Mouse (Mus musculus): ENCODE measurements around the gene Gcn1l1. TPM values are rescaled to one million over a fixed set of nuclear protein-coding genes. Genes with fewer than 3 reads are reported as not detected.

The Gcn1l1 gene
- polyA plus RNA-seq, 1 experiment from 2014 or later, result 14.8 TPM

DNA sequence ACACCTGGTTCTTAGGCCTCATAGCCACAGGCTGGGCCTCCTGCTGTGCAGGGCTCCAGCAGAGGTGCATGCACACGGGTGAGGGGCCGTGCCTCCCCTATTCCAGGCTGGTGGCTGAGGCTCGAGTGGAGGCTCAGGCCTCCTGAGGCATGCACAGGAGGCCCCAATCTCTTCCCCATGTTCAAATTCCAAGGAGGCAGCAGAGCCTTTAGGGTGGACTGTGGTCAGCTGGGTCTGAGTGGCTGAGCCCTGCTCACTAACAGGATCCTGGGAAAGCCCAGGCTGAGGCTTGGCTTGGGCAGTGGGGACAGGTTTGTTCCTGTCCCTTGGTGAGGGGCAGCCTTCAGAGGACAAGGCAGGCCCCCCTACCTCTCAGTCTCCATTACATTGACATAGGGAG is 83.8 kb downstream of the Gcn1l1 start:
- Histone ChIP-seq H3K9ac (ENCODE audit: low read depth, low read length) (no peak overlapping the region), H3K4me3 (ENCODE audit: low read depth, low read length) (no peak overlapping the region), H3K27me3 (ENCODE audit: control insufficient read depth, insufficient read depth, low read depth, low read length) (no peaks in the 10 kb centered on the region), H3K36me3 (ENCODE audit: control insufficient read depth, insufficient read depth) (peaks cover 32% of the 10 kb centered on the region), H3K4me2 (ENCODE audit: low read depth, low read length) (no peak overlapping the region), H3K9me3 (replicated peaks; ENCODE audit: control insufficient read depth, low read length) (no peaks in the 10 kb centered on the region), H3K4me1 (ENCODE audit: control insufficient read depth, low read depth, low read length) (peaks cover 13% of the 10 kb centered on the region), H3K27ac (ENCODE audit: low read length) (no peak overlapping the region)
- 71% methylated on average over 3 of the region's 3 CpGs for WGBS (ENCODE audit: insufficient replicate concordance)
- ATAC-seq (ENCODE audit: low read depth), result no peak

GRCm38 (mm10) chr5:115649699-115650098 is 84.6 kb downstream of the Gcn1l1 start:
- H3K4me2 ChIP-seq (ENCODE audit: low read depth, low read length), result no peak overlapping the region
- peaks cover 13% of the 10 kb centered on the region for H3K4me1 ChIP-seq (ENCODE audit: control insufficient read depth, low read depth, low read length)
- no peak overlapping the region for H3K4me3 ChIP-seq (ENCODE audit: low read depth, low read length)
- no peak overlapping the region for H3K9ac ChIP-seq (ENCODE audit: low read depth, low read length)
- no peak overlapping the region for H3K27ac ChIP-seq (ENCODE audit: low read length)
- 73% methylated on average over 8 of the region's 8 CpGs for WGBS (ENCODE audit: insufficient replicate concordance)
- no peaks in the 10 kb centered on the region for H3K9me3 ChIP-seq (replicated peaks; ENCODE audit: control insufficient read depth, low read length)
- no peak for ATAC-seq (ENCODE audit: low read depth)
- H3K36me3 ChIP-seq (ENCODE audit: control insufficient read depth, insufficient read depth), result peaks cover 24% of the 10 kb centered on the region
- no peaks in the 10 kb centered on the region for H3K27me3 ChIP-seq (ENCODE audit: control insufficient read depth, insufficient read depth, low read depth, low read length)

- no peak overlapping the region for H3K4me2 ChIP-seq (ENCODE audit: low read depth, low read length)
- peaks cover 13% of the 10 kb centered on the region for H3K4me1 ChIP-seq (ENCODE audit: control insufficient read depth, low read depth, low read length)
- no peak overlapping the region for H3K9ac ChIP-seq (ENCODE audit: low read depth, low read length)
- H3K4me3 ChIP-seq (ENCODE audit: low read depth, low read length), result no peak overlapping the region
- no peak for ATAC-seq (ENCODE audit: low read depth)
- no peaks in the 10 kb centered on the region for H3K27me3 ChIP-seq (ENCODE audit: control insufficient read depth, insufficient read depth, low read depth, low read length)
- no peaks in the 10 kb centered on the region for H3K9me3 ChIP-seq (replicated peaks; ENCODE audit: control insufficient read depth, low read length)
- peaks cover 13% of the 10 kb centered on the region for H3K36me3 ChIP-seq (ENCODE audit: control insufficient read depth, insufficient read depth)
- H3K27ac ChIP-seq (ENCODE audit: low read length), result no peak overlapping the region
- 84% methylated on average over 10 of the region's 10 CpGs for WGBS (ENCODE audit: insufficient replicate concordance)
Measured at GRCm38 (mm10) chr5:115650885-115651284, 85.8 kb downstream of the Gcn1l1 start.

DNA sequence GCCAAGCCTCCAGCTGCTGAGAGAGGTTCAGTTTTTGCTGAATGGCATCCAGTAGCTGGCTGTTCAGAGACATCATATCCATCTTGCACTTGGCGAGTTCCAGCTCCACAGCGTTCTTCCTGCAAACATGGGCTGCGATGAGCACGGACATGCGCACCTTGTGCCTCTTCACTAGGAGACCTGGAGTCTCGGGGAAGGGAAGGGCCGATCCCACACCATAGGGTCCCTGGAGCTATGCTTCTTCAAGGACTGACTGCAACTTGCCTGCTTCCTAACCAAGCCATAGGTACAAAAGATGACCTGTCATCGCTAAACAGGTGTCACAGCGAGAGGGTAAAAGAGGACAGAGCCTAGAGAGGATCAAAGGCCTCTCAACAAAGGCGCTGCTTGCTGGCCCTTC is 86.8 kb downstream of the Gcn1l1 start:
- 91% methylated on average over 10 of the region's 10 CpGs for WGBS (ENCODE audit: insufficient replicate concordance)
- peaks cover 13% of the 10 kb centered on the region for H3K4me1 ChIP-seq (ENCODE audit: control insufficient read depth, low read depth, low read length)
- ATAC-seq (ENCODE audit: low read depth), result no peak
- H3K27me3 ChIP-seq (ENCODE audit: control insufficient read depth, insufficient read depth, low read depth, low read length), result no peaks in the 10 kb centered on the region
- H3K4me2 ChIP-seq (ENCODE audit: low read depth, low read length), result peak overlapping the region; percentile 82
- H3K9ac ChIP-seq (ENCODE audit: low read depth, low read length), result no peak overlapping the region; the same call in 1 of the 2 replicates
- H3K4me3 ChIP-seq (ENCODE audit: low read depth, low read length), result no peak overlapping the region
- no peak overlapping the region for H3K27ac ChIP-seq (ENCODE audit: low read length)
- no peaks in the 10 kb centered on the region for H3K9me3 ChIP-seq (replicated peaks; ENCODE audit: control insufficient read depth, low read length)
- peaks cover 4% of the 10 kb centered on the region; the same call in 1 of the 2 replicates for H3K36me3 ChIP-seq (ENCODE audit: control insufficient read depth, insufficient read depth)

DNA sequence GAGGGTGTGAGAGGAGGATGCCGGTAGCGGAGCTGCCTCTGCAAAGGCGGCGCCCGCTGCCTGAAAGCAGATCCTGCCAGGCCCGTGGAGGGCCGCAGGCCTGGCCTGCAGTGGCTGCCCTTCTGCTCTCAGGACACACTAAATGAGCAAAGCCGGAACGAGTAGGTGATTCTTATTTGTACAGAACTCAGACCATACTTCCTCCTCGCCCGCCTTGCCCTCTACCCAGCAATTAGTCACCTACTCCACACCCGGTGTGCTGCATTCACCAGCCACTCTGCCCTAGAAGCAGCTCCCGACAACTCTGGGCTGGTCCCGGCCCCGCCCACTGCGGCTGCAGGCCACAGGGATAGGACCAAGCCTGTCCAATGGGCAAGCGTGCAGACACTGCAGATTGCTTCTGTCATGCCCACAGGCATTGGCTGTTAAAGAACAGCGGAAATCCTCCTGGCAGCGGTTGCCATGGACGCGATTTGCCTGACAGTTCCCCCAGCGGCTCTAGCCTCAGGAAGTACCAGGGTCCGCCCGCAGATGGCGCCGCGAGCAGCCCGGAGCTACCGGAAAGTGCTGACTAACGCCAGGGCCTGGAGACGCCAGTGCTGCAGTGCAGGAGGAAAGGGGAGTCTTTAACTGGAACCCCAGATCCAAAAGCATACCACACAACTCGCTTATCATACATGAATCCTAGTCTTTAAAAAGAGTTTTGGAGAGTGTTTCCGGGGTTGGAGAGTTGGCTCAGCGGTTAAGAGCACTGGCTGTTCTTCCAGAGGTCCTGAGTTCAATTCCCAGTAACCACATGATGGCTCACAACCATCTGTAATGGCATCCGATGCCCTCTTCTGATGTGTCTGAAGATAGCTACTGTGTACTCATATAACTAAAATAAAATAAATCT is 87.9 kb downstream of the Gcn1l1 start:
- Histone ChIP-seq H3K9me3 (replicated peaks; ENCODE audit: control insufficient read depth, low read length) (no peaks in the 10 kb centered on the region), H3K4me3 (ENCODE audit: low read depth, low read length) (peak overlapping the region; percentile 56), H3K27ac (ENCODE audit: low read length) (peak overlapping the region; percentile 73), H3K36me3 (ENCODE audit: control insufficient read depth, insufficient read depth) (no peaks in the 10 kb centered on the region), H3K27me3 (ENCODE audit: control insufficient read depth, insufficient read depth, low read depth, low read length) (no peaks in the 10 kb centered on the region), H3K9ac (ENCODE audit: low read depth, low read length) (peak overlapping the region; percentile 62), H3K4me2 (ENCODE audit: low read depth, low read length) (peak overlapping the region; percentile 82), H3K4me1 (ENCODE audit: control insufficient read depth, low read depth, low read length) (peaks cover 13% of the 10 kb centered on the region)
- WGBS (ENCODE audit: insufficient replicate concordance), result 4% methylated on average over 35 of the region's 35 CpGs
- peak; percentile 100 for ATAC-seq (ENCODE audit: low read depth)

GRCm38 (mm10) chr5:115653776-115654175 is 88.7 kb downstream of the Gcn1l1 start:
- ATAC-seq (ENCODE audit: low read depth), result no peak
- 85% methylated on average over 12 of the region's 12 CpGs for WGBS (ENCODE audit: insufficient replicate concordance)
- H3K9me3 ChIP-seq (replicated peaks; ENCODE audit: control insufficient read depth, low read length), result no peaks in the 10 kb centered on the region
- H3K9ac ChIP-seq (ENCODE audit: low read depth, low read length), result no peak overlapping the region
- no peak overlapping the region for H3K4me3 ChIP-seq (ENCODE audit: low read depth, low read length)
- H3K27ac ChIP-seq (ENCODE audit: low read length), result no peak overlapping the region
- no peaks in the 10 kb centered on the region for H3K36me3 ChIP-seq (ENCODE audit: control insufficient read depth, insufficient read depth)
- peaks cover 13% of the 10 kb centered on the region for H3K4me1 ChIP-seq (ENCODE audit: control insufficient read depth, low read depth, low read length)
- no peaks in the 10 kb centered on the region for H3K27me3 ChIP-seq (ENCODE audit: control insufficient read depth, insufficient read depth, low read depth, low read length)
- no peak overlapping the region for H3K4me2 ChIP-seq (ENCODE audit: low read depth, low read length)

GRCm38 (mm10) chr5:115656677-115657076 is 91.6 kb downstream of the Gcn1l1 start:
- no peaks in the 10 kb centered on the region for H3K9me3 ChIP-seq (replicated peaks; ENCODE audit: control insufficient read depth, low read length)
- H3K4me2 ChIP-seq (ENCODE audit: low read depth, low read length), result no peak overlapping the region
- H3K27me3 ChIP-seq (ENCODE audit: control insufficient read depth, insufficient read depth, low read depth, low read length), result no peaks in the 10 kb centered on the region
- 52% methylated on average over 6 of the region's 6 CpGs for WGBS (ENCODE audit: insufficient replicate concordance)
- no peaks in the 10 kb centered on the region for H3K36me3 ChIP-seq (ENCODE audit: control insufficient read depth, insufficient read depth)
- H3K27ac ChIP-seq (ENCODE audit: low read length), result no peak overlapping the region
- no peak for ATAC-seq (ENCODE audit: low read depth)
- peaks cover 13% of the 10 kb centered on the region for H3K4me1 ChIP-seq (ENCODE audit: control insufficient read depth, low read depth, low read length)
- H3K4me3 ChIP-seq (ENCODE audit: low read depth, low read length), result no peak overlapping the region
- no peak overlapping the region for H3K9ac ChIP-seq (ENCODE audit: low read depth, low read length)

DNA sequence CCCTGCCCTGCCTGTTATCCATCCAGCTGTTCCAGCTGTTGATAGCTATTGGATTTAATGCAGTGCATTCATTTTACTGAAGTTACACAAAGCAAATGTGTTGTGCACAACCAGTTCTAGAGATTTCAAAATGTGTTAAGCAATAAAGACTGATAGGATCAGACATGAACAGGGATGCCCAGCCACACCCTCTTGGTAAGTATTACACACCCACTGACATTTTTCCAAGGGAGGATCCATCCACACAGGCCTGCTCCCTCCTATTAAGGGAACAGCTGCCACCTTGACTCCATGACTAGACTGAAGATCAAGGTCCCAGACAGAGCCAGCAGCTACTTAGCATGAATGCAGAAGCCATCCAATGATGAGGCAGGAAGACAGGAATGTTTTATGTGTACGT is 92.2 kb downstream of the Gcn1l1 start:
- Histone ChIP-seq H3K36me3 (ENCODE audit: control insufficient read depth, insufficient read depth) (no peaks in the 10 kb centered on the region), H3K9ac (ENCODE audit: low read depth, low read length) (no peak overlapping the region), H3K27me3 (ENCODE audit: control insufficient read depth, insufficient read depth, low read depth, low read length) (no peaks in the 10 kb centered on the region), H3K9me3 (replicated peaks; ENCODE audit: control insufficient read depth, low read length) (no peaks in the 10 kb centered on the region), H3K27ac (ENCODE audit: low read length) (no peak overlapping the region), H3K4me3 (ENCODE audit: low read depth, low read length) (no peak overlapping the region), H3K4me2 (ENCODE audit: low read depth, low read length) (no peak overlapping the region), H3K4me1 (ENCODE audit: control insufficient read depth, low read depth, low read length) (peaks cover 8% of the 10 kb centered on the region)
- 50% methylated on average over 1 of the region's 1 CpGs for WGBS (ENCODE audit: insufficient replicate concordance)
- no peak for ATAC-seq (ENCODE audit: low read depth)

- Histone ChIP-seq H3K4me1 (ENCODE audit: control insufficient read depth, low read depth, low read length) (no peaks in the 10 kb centered on the region), H3K27me3 (ENCODE audit: control insufficient read depth, insufficient read depth, low read depth, low read length) (no peaks in the 10 kb centered on the region), H3K4me2 (ENCODE audit: low read depth, low read length) (no peak overlapping the region), H3K9me3 (replicated peaks; ENCODE audit: control insufficient read depth, low read length) (no peaks in the 10 kb centered on the region), H3K36me3 (ENCODE audit: control insufficient read depth, insufficient read depth) (no peaks in the 10 kb centered on the region), H3K27ac (ENCODE audit: low read length) (no peak overlapping the region), H3K9ac (ENCODE audit: low read depth, low read length) (no peak overlapping the region), H3K4me3 (ENCODE audit: low read depth, low read length) (no peak overlapping the region)
- no peak for ATAC-seq (ENCODE audit: low read depth)
- WGBS (ENCODE audit: insufficient replicate concordance), result 49% methylated on average over 6 of the region's 6 CpGs
Measured at GRCm38 (mm10) chr5:115658352-115658751, 93.3 kb downstream of the Gcn1l1 start.

All from liver, embryonic 16.5 days (tissue).